Mouse (Mus musculus): Measurements from ENCODE around the gene Prdm16.
A peak's percentile ranks its signal among the peaks of the same experiment; 100 is the strongest.

Prdm16 gene

GRCm38 (mm10) chr4:154601006-154601405 is 35.7 kb downstream of the Prdm16 start:
- peaks cover 20% of the 10 kb centered on the region for H3K27me3 ChIP-seq (ENCODE audit: insufficient read depth, low read length)
- H3K4me1 ChIP-seq (replicated peaks; ENCODE audit: low read depth, low read length), result peaks cover 55% of the 10 kb centered on the region
- H3K4me3 ChIP-seq (replicated peaks; ENCODE audit: low read length), result 0 out of 2 replicates have a peak overlapping the region, but pooled peaks have one; percentile 39
- no peaks in the 10 kb centered on the region for H3K36me3 ChIP-seq (ENCODE audit: insufficient read depth, low read length)
- no peak for TF ChIP-seq POU5F1 (IDR thresholded peaks at IDR 0.05; ENCODE audit: borderline replicate concordance, low read length)
- no peak for TF ChIP-seq CTCF (conservative IDR thresholded peaks at IDR 0.05; ENCODE audit: low read length)
- no peak for TF ChIP-seq NANOG (IDR thresholded peaks at IDR 0.05; ENCODE audit: borderline replicate concordance, low read length)
- H3K9me3 ChIP-seq (ENCODE audit: low read length), result no peaks in the 10 kb centered on the region

DNA sequence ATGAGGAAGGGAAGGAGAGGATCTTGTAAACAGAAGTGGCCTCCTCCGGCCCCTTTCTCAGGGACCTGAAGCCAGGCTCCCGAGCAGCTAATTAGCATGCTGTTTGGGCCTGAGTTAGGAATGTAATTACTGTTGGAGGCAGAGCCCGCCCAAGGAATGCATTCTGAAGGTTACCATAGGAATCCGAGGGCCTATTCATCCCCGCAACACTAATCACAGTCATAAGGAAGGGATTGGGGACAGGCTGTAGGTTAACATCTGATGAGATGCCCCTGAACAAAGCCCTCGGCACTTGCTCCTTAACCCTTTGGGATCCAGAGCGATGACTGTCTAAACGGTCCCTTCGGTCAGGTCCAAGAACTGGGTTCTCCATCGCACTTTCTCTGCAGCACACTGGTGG is 36.7 kb downstream of the Prdm16 start:
- TF ChIP-seq POU5F1 (IDR thresholded peaks at IDR 0.05; ENCODE audit: borderline replicate concordance, low read length) (no peak), CTCF (conservative IDR thresholded peaks at IDR 0.05; ENCODE audit: low read length) (no peak), NANOG (IDR thresholded peaks at IDR 0.05; ENCODE audit: borderline replicate concordance, low read length) (no peak)
- peaks cover 59% of the 10 kb centered on the region for H3K4me1 ChIP-seq (replicated peaks; ENCODE audit: low read depth, low read length)

GRCm38 (mm10) chr4:154598357-154598756 is 38.3 kb downstream of the Prdm16 start:
- Histone ChIP-seq H3K27me3 (ENCODE audit: insufficient read depth, low read length) (peaks cover 21% of the 10 kb centered on the region), H3K9me3 (ENCODE audit: low read length) (no peaks in the 10 kb centered on the region), H3K36me3 (ENCODE audit: insufficient read depth, low read length) (no peaks in the 10 kb centered on the region), H3K4me3 (replicated peaks; ENCODE audit: low read length) (no peak overlapping the region), H3K4me1 (replicated peaks; ENCODE audit: low read depth, low read length) (peaks cover 56% of the 10 kb centered on the region)
- TF ChIP-seq CTCF (conservative IDR thresholded peaks at IDR 0.05; ENCODE audit: low read length), result no peak
- TF ChIP-seq POU5F1 (IDR thresholded peaks at IDR 0.05; ENCODE audit: borderline replicate concordance, low read length), result no peak
- TF ChIP-seq NANOG (IDR thresholded peaks at IDR 0.05; ENCODE audit: borderline replicate concordance, low read length), result no peak

More for the DNA sequence above, 36.7 kb downstream of the Prdm16 start:
- Histone ChIP-seq H3K9me3 (ENCODE audit: low read length) (no peaks in the 10 kb centered on the region), H3K36me3 (ENCODE audit: insufficient read depth, low read length) (no peaks in the 10 kb centered on the region), H3K27me3 (ENCODE audit: insufficient read depth, low read length) (peaks cover 14% of the 10 kb centered on the region), H3K4me3 (replicated peaks; ENCODE audit: low read length) (peak overlapping the region; percentile 39; the same call in 1 of the 2 replicates)

DNA sequence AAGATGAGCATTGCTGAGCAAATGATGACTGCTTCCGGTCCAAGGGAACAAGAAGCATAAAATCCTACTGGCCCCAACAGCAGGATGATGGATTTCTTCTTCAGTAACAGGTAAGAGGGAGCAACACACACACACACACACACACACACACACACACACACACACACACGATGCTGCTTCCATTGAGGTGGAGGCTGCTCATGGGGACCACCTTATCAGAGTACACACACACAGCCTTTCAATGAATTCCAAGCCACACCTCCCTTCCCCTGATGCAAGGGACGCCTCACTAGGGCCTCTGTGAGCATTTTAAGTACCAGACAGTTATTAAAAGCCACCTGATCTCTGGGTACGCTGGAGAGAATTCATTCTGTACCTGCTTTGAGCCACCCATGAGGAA is 39.9 kb downstream of the Prdm16 start:
- peaks cover 23% of the 10 kb centered on the region for H3K27me3 ChIP-seq (ENCODE audit: insufficient read depth, low read length)
- no peak overlapping the region for H3K4me3 ChIP-seq (replicated peaks; ENCODE audit: low read length)
- H3K9me3 ChIP-seq (ENCODE audit: low read length), result no peaks in the 10 kb centered on the region
- no peaks in the 10 kb centered on the region for H3K36me3 ChIP-seq (ENCODE audit: insufficient read depth, low read length)
- TF ChIP-seq CTCF (conservative IDR thresholded peaks at IDR 0.05; ENCODE audit: low read length) (no peak), POU5F1 (IDR thresholded peaks at IDR 0.05; ENCODE audit: borderline replicate concordance, low read length) (no peak), NANOG (IDR thresholded peaks at IDR 0.05; ENCODE audit: borderline replicate concordance, low read length) (no peak)
- H3K4me1 ChIP-seq (replicated peaks; ENCODE audit: low read depth, low read length), result peaks cover 40% of the 10 kb centered on the region

GRCm38 (mm10) chr4:154594761-154595556 is 41.7 kb downstream of the Prdm16 start:
- Histone ChIP-seq H3K4me3 (replicated peaks; ENCODE audit: low read length) (peak overlapping the region; percentile 62), H3K36me3 (ENCODE audit: insufficient read depth, low read length) (no peaks in the 10 kb centered on the region), H3K9me3 (ENCODE audit: low read length) (no peaks in the 10 kb centered on the region), H3K27me3 (ENCODE audit: insufficient read depth, low read length) (peaks cover 23% of the 10 kb centered on the region), H3K4me1 (replicated peaks; ENCODE audit: low read depth, low read length) (peaks cover 22% of the 10 kb centered on the region)
- TF ChIP-seq CTCF (conservative IDR thresholded peaks at IDR 0.05; ENCODE audit: low read length), result no peak
- no peak for TF ChIP-seq POU5F1 (IDR thresholded peaks at IDR 0.05; ENCODE audit: borderline replicate concordance, low read length)
- no peak for TF ChIP-seq NANOG (IDR thresholded peaks at IDR 0.05; ENCODE audit: borderline replicate concordance, low read length)

- H3K27me3 ChIP-seq (ENCODE audit: insufficient read depth, low read length), result peaks cover 23% of the 10 kb centered on the region
- peak overlapping the region; percentile 62 for H3K4me3 ChIP-seq (replicated peaks; ENCODE audit: low read length)
- no peaks in the 10 kb centered on the region for H3K36me3 ChIP-seq (ENCODE audit: insufficient read depth, low read length)
- TF ChIP-seq CTCF (conservative IDR thresholded peaks at IDR 0.05; ENCODE audit: low read length) (no peak), NANOG (IDR thresholded peaks at IDR 0.05; ENCODE audit: borderline replicate concordance, low read length) (no peak), POU5F1 (IDR thresholded peaks at IDR 0.05; ENCODE audit: borderline replicate concordance, low read length) (no peak)
- no peaks in the 10 kb centered on the region for H3K9me3 ChIP-seq (ENCODE audit: low read length)
- H3K4me1 ChIP-seq (replicated peaks; ENCODE audit: low read depth, low read length), result peaks cover 15% of the 10 kb centered on the region
Observed at GRCm38 (mm10) chr4:154594116-154594760, 42.4 kb downstream of the Prdm16 start.

GRCm38 (mm10) chr4:154592562-154592961 is 44.1 kb downstream of the Prdm16 start:
- Histone ChIP-seq H3K36me3 (ENCODE audit: insufficient read depth, low read length) (no peaks in the 10 kb centered on the region), H3K4me1 (replicated peaks; ENCODE audit: low read depth, low read length) (peaks cover 8% of the 10 kb centered on the region; the same call in 1 of the 2 replicates), H3K9me3 (ENCODE audit: low read length) (no peaks in the 10 kb centered on the region), H3K27me3 (ENCODE audit: insufficient read depth, low read length) (peaks cover 27% of the 10 kb centered on the region), H3K4me3 (replicated peaks; ENCODE audit: low read length) (no peak overlapping the region)
- TF ChIP-seq POU5F1 (IDR thresholded peaks at IDR 0.05; ENCODE audit: borderline replicate concordance, low read length), result no peak
- no peak for TF ChIP-seq NANOG (IDR thresholded peaks at IDR 0.05; ENCODE audit: borderline replicate concordance, low read length)
- TF ChIP-seq CTCF (conservative IDR thresholded peaks at IDR 0.05; ENCODE audit: low read length), result no peak

DNA sequence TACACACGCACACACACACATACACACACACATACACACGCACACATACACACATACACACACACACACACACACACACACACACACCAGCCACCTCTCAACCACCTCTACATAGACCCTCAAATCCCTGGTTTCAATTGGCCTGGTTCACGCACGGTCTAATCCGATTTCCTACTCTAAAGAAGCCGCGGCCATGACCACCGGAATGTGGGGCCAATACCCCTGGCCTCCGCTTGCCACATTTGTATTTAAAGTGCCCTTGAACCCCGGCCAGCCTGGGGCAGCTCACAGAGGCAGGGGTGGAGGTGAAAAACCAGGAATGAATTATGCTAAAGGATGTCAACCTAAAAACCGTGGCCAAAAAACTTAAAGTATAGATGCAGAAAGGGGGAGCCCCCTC is 45.8 kb downstream of the Prdm16 start:
- no peaks in the 10 kb centered on the region for H3K36me3 ChIP-seq (ENCODE audit: insufficient read depth, low read length)
- TF ChIP-seq NANOG (IDR thresholded peaks at IDR 0.05; ENCODE audit: borderline replicate concordance, low read length), result no peak
- no peak for TF ChIP-seq POU5F1 (IDR thresholded peaks at IDR 0.05; ENCODE audit: borderline replicate concordance, low read length)
- TF ChIP-seq CTCF (conservative IDR thresholded peaks at IDR 0.05; ENCODE audit: low read length), result no peak
- no peaks in the 10 kb centered on the region for H3K9me3 ChIP-seq (ENCODE audit: low read length)
- H3K27me3 ChIP-seq (ENCODE audit: insufficient read depth, low read length), result peaks cover 22% of the 10 kb centered on the region
- H3K4me1 ChIP-seq (replicated peaks; ENCODE audit: low read depth, low read length), result peaks cover 16% of the 10 kb centered on the region
- no peak overlapping the region for H3K4me3 ChIP-seq (replicated peaks; ENCODE audit: low read length)

All from E14TG2a.4 (cell line).